26 mouse cellular contexts compared by ENCODE assay signal in the genomic region with DNA sequence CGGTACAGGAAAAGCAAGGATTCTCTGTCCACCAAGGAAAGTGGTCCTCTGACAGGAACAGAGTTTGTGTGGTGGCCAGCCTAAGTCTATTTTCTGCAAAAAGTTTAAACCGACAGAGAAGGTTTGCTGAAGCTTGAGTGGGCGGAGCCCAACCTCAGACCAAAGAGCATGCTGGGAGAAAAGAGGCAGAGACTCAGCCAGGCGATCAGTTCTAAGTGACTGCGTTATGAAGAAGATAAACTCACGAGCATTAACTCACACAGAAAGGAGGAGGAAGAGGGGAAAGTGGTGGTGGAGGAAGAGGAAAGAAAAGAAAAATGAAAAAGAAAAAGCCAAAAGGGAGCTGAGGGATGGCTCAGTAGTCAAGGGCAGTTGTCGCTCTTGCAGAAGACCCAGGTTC. TPM values are rescaled to one million over a fixed set of nuclear protein-coding genes. Genes with fewer than 3 reads are reported as not detected.
"Had no signal": no experiment of that assay in that cellular context is flagged by ENCODE, and none has a peak within 500 bp of the region (broad histone marks: within the 10 kb centered on the region; RNA-seq: fewer than 3 reads in every experiment).

No protein-coding gene starts in this region.

- H3K36me3 ChIP-seq: heart, embryonic 10.5 days; heart, embryonic 12.5 days; hindbrain, embryonic 10.5 days; hindbrain, embryonic 12.5 days; intestine, embryonic 15.5 days; limb, embryonic 13.5 days; limb, embryonic 15.5 days; liver, embryonic 12.5 days had no signal

- H3K9me3 ChIP-seq: heart, embryonic 10.5 days; heart, embryonic 12.5 days; hindbrain, embryonic 10.5 days; hindbrain, embryonic 12.5 days; intestine, embryonic 15.5 days; limb, embryonic 13.5 days; limb, embryonic 15.5 days; liver, embryonic 12.5 days had no signal

- DNase-seq: gastrocnemius, postnatal 10 days; gastrocnemius, postnatal 25 days; heart, adult 18-20 months; heart, postnatal 10 days; kidney, adult 18-20 months; kidney, adult 8-10 months; kidney, postnatal 10 days; kidney, postnatal 25 days; kidney, postnatal 4 days; layer of hippocampus, adult 9-11 months; layer of hippocampus, postnatal 36 days; left cerebral cortex, postnatal 4 days had no signal

- H3K4me3 ChIP-seq: gastrocnemius, adult 2 months; heart, embryonic 10.5 days; heart, embryonic 12.5 days; hindbrain, embryonic 10.5 days; hindbrain, embryonic 12.5 days; intestine, embryonic 15.5 days; limb, embryonic 13.5 days; limb, embryonic 15.5 days; liver, embryonic 12.5 days had no signal

- H3K9ac ChIP-seq: heart, embryonic 12.5 days; hindbrain, embryonic 12.5 days; hindbrain, embryonic 14.5 days; intestine, embryonic 15.5 days; limb, embryonic 13.5 days; limb, embryonic 15.5 days; liver, embryonic 12.5 days; liver, embryonic 14.5 days had no signal

- H3K27ac ChIP-seq: gastrocnemius, adult 2 months; heart, embryonic 10.5 days; hindbrain, embryonic 10.5 days; hindbrain, embryonic 12.5 days; hindbrain, embryonic 14.5 days; intestine, embryonic 15.5 days; limb, embryonic 13.5 days; limb, embryonic 15.5 days; liver, embryonic 12.5 days; liver, embryonic 14.5 days had no signal

- H3K27me3 ChIP-seq: intestine, embryonic 15.5 days; limb, embryonic 13.5 days; limb, embryonic 15.5 days had no signal

RNA-seq across cellular contexts. Expression of a gene that starts 12.7 kb away (rescaled TPM):
- total RNA-seq: granulocyte monocyte progenitor cell, adult 5-6 weeks; liver, adult 2 months had no signal
- polyA plus RNA-seq: inflammation-experienced regulatory T-cells, adult 6 months; liver, adult 2 months had no signal

RNA-seq across cellular contexts. Expression of a gene that starts 39.2 kb away (rescaled TPM):
- total RNA-seq: granulocyte monocyte progenitor cell, adult 5-6 weeks had no signal
